Mouse (Mus musculus) forebrain, embryonic 15.5 days (tissue): ENCODE measurements around the gene Mt4. TPM values are rescaled to one million over a fixed set of nuclear protein-coding genes. Genes with fewer than 3 reads are reported as not detected.
A peak's percentile ranks its signal among the peaks of the same experiment; 100 is the strongest.
"Not testable (repeated sequence)": the region's sequence is repeated elsewhere in the genome, so short reads cannot be mapped to it uniquely, and the experiment has no call there.

Source experiments
- ATAC-seq: fragments of 200-750 bp; cut with Nextera tagmentation; replicated peaks from 2 replicates; pipeline ENCODE4 v1.8.0; 2017; ENCODE audit warnings: mild to moderate bottlenecking, moderate TSS enrichment, moderate library complexity
- H3K27ac ChIP-seq: fragments of 300-500 bp; sonication (generic); replicated peaks from 2 replicates; pipeline ENCODE4 v1.5.1; 2015; ENCODE audit warnings: mild to moderate bottlenecking, inconsistent platforms
- H3K27me3 ChIP-seq: fragments of 300-500 bp; sonication (generic); 2 replicates; pipeline ENCODE4 v1.6.1; 2015; ENCODE audit warnings: inconsistent platforms
- H3K36me3 ChIP-seq: fragments of 300-500 bp; sonication (generic); 2 replicates; pipeline ENCODE4 v1.6.1; 2015; ENCODE audit warnings: mild to moderate bottlenecking, inconsistent platforms
- H3K4me1 ChIP-seq: fragments of 300-500 bp; sonication (generic); 2 replicates; pipeline ENCODE4 v1.6.1; 2015; ENCODE audit warnings: inconsistent platforms
- H3K4me2 ChIP-seq: fragments of 300-500 bp; sonication (generic); replicated peaks from 2 replicates; pipeline ENCODE4 v1.6.1; 2015; ENCODE audit warnings: mild to moderate bottlenecking, inconsistent platforms
- H3K4me3 ChIP-seq: fragments of 300-500 bp; sonication (generic); 2 replicates; pipeline ENCODE4 v1.5.1; 2015; ENCODE audit warnings: mild to moderate bottlenecking, inconsistent platforms
- H3K9ac ChIP-seq: fragments of 300-500 bp; sonication (generic); replicated peaks from 2 replicates; pipeline ENCODE4 v1.6.1; 2015; ENCODE audit warnings: mild to moderate bottlenecking, inconsistent platforms
- H3K9me3 ChIP-seq: fragments of 300-500 bp; sonication (generic); 2 replicates; pipeline ENCODE4 v1.6.1; 2016; ENCODE audit warnings: inconsistent platforms
- WGBS: fragments of 180-500 bp; shearing (Covaris S2); methylation state at CpG from one replicate; pipeline ENCODE4 v1.1.7; 2015; ENCODE audit warnings: mixed read lengths; 5-methylcytosine and 5-hydroxymethylcytosine counted together
- polyA plus RNA-seq: library from polyadenylated mRNA; unstranded; fragments of >200 nt; fragmentation: Nextera tagmentation; extraction: Ambion mirVana; gene quantifications from 2 replicates; pipeline ENCODE4 v1.2.1, GENCODE M21; 2015

Gene Mt4
- polyA plus RNA-seq, 1 experiment from 2014 or later: not detected

DNA sequence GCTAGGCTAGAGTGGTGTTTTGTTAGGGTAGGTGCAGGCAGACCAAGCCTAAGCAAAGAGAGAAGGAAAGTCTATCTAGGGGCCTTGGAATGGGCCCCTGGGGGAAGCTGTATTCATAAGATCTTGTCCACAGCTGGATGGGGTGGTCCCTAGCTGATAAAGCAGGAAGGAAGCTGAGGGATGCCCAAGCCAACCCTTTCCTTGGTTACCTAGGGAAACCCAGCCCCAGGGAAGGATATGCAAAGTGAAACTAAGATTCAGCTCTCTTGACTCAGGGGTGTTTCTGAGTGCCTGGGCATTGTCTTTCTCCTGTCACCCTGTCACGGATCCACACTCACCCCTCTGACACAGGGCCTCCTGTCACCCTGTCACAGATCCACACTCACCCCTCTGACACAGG lies 23.6 kb upstream of the Mt4 start:
- Histone ChIP-seq H3K9me3 (no peaks in the 10 kb centered on the region), H3K4me3 (no peak overlapping the region), H3K4me1 (peaks cover 7% of the 10 kb centered on the region), H3K27me3 (no peaks in the 10 kb centered on the region), H3K9ac (no peak overlapping the region), H3K36me3 (no peaks in the 10 kb centered on the region), H3K4me2 (no peak overlapping the region), H3K27ac (no peak overlapping the region)
- WGBS: 63% methylated on average over 1 of the region's 1 CpGs
- ATAC-seq: no peak

DNA sequence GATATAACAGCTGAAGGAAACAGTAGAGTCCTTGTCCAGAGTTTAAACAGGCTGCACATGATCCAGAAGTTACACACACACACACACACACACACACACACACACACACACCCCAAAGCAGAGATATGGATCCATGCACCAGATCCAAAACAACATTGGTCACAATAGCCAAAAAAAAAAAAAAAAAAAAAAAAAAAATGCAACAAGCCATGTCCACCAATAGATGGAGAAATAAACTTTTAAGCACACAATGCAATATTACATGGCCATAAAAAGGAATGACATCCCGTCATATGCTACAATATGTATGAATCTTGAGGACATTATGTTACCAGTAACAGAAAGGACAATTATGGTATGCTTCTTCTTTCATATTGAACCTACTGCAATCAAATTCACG lies 23.0 kb upstream of the Mt4 start:
- H3K27ac ChIP-seq: no peak overlapping the region
- peaks cover 12% of the 10 kb centered on the region for H3K4me1 ChIP-seq
- H3K4me2 ChIP-seq: no peak overlapping the region
- no peak overlapping the region for H3K9ac ChIP-seq
- no peak overlapping the region for H3K4me3 ChIP-seq
- H3K27me3 ChIP-seq: no peaks in the 10 kb centered on the region
- H3K9me3 ChIP-seq: no peaks in the 10 kb centered on the region
- no peak for ATAC-seq
- no peaks in the 10 kb centered on the region for H3K36me3 ChIP-seq
- WGBS: 90% methylated on average over 2 of the region's 2 CpGs

DNA sequence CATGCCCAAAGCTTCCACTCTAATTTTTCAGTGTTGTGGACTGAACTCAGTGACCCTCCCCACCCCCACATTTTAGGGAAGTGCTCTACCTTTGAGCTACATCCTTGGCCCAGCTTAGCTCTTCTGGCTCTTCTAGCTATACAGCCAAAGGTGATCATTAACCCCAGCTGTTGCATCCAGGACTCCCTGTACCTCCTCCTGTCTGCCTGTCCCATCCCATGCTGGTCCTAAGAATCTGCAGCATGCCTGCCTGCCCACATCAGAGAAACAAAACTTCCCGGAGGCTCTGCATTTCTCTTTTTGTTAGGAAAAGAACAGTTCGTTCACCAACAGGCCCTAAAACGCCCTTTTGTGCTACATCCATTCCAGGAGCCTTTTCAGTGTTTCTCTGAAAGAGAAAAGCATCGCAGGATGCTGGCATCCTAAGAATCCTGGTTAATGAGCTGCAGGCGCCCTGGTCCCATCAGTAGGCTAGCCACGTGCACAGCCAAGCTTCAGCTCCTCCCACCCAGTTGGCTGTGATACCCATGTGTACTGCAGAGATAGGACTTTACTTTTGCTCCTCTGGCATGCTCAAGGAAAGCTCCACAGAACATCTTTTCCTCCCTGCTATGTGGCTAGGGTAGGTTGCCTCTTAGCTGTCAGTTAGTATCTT lies 18.1 kb upstream of the Mt4 start:
- peak overlapping the region; percentile 24 for H3K4me2 ChIP-seq
- 2% methylated on average over 6 of the region's 6 CpGs for WGBS
- no peak overlapping the region for H3K9ac ChIP-seq
- H3K27me3 ChIP-seq: no peaks in the 10 kb centered on the region
- no peaks in the 10 kb centered on the region for H3K9me3 ChIP-seq
- no peak overlapping the region for H3K4me3 ChIP-seq
- peaks cover 49% of the 10 kb centered on the region for H3K4me1 ChIP-seq
- peak; percentile 95 for ATAC-seq
- peak overlapping the region; percentile 93 for H3K27ac ChIP-seq
- no peaks in the 10 kb centered on the region for H3K36me3 ChIP-seq

DNA sequence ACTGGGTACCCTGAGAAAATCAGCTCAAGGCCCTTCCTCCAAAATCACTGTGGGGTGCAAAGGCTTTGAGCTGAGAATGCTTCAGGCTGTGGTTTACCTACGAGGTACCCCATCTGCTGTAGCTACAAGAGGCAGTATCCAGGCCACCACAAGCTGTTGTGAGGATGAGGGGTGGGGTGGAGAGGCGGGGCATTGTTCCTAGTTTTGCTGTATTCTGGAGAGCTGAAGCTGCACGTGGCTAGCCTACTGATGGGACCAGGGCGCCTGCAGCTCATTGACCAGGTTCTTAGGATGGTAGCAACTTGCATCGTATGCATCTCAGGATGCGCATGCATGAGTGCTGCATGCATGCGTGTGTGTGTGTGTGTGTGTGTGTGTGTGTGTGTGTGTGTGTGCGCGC lies 15.4 kb upstream of the Mt4 start:
- H3K36me3 ChIP-seq: no peaks in the 10 kb centered on the region
- H3K4me1 ChIP-seq: peaks cover 49% of the 10 kb centered on the region
- no peak overlapping the region for H3K4me3 ChIP-seq
- H3K9ac ChIP-seq: no peak overlapping the region
- H3K4me2 ChIP-seq: no peak overlapping the region
- peak overlapping the region; percentile 49 for H3K27ac ChIP-seq
- no peaks in the 10 kb centered on the region for H3K27me3 ChIP-seq
- 69% methylated on average over 9 of the region's 9 CpGs for WGBS
- no peak for ATAC-seq
- no peaks in the 10 kb centered on the region for H3K9me3 ChIP-seq

GRCm38 (mm10) chr8:94122711-94123468 lies 14.1 kb upstream of the Mt4 start:
- 35% methylated on average over 8 of the region's 8 CpGs for WGBS
- H3K9me3 ChIP-seq: no peaks in the 10 kb centered on the region
- ATAC-seq: no peak
- peaks cover 56% of the 10 kb centered on the region for H3K4me1 ChIP-seq
- no peak overlapping the region for H3K4me3 ChIP-seq
- H3K27me3 ChIP-seq: no peaks in the 10 kb centered on the region
- peak overlapping the region; percentile 27; the same call in 1 of the 2 replicates for H3K27ac ChIP-seq
- no peak overlapping the region for H3K9ac ChIP-seq
- no peaks in the 10 kb centered on the region for H3K36me3 ChIP-seq
- H3K4me2 ChIP-seq: no peak overlapping the region

DNA sequence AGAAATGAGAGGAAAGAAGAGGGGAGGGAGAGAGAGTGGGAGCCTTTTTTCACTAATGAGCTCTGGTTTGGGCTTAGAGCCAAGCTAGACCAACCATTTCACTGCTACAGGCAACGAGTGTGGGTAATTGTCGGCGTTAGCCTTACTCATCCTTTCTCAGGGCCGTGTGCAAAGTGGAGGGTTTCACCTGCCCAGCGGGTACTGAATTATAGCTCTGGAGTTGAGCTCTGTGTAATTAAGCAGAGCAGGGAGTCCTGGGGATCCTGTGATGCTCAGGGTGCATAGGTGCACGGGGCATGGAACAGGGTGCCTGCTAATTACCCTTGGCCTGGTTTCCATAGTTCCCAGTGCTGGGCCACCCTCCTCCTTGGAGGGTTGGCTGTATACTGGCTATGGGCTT lies 9.3 kb upstream of the Mt4 start:
- Histone ChIP-seq H3K36me3 (no peaks in the 10 kb centered on the region), H3K4me3 (no peak overlapping the region), H3K4me2 (no peak overlapping the region), H3K4me1 (peaks cover 36% of the 10 kb centered on the region), H3K27me3 (no peaks in the 10 kb centered on the region), H3K9me3 (no peaks in the 10 kb centered on the region), H3K27ac (0 out of 2 replicates have a peak overlapping the region, but pooled peaks have one; percentile 37), H3K9ac (no peak overlapping the region)
- 19% methylated on average over 6 of the region's 6 CpGs for WGBS
- ATAC-seq: peak; percentile 59; the same call in 1 of the 2 replicates

GRCm38 (mm10) chr8:94129133-94129789 lies 7.7 kb upstream of the Mt4 start:
- Histone ChIP-seq H3K4me2 (no peak overlapping the region), H3K4me1 (peaks cover 25% of the 10 kb centered on the region), H3K9ac (no peak overlapping the region), H3K9me3 (no peaks in the 10 kb centered on the region), H3K27ac (peak overlapping the region; percentile 58), H3K36me3 (no peaks in the 10 kb centered on the region), H3K27me3 (no peaks in the 10 kb centered on the region), H3K4me3 (no peak overlapping the region)
- 61% methylated on average over 6 of the region's 6 CpGs for WGBS
- ATAC-seq: peak; percentile 84

- Histone ChIP-seq H3K36me3 (no peaks in the 10 kb centered on the region), H3K4me1 (peaks cover 25% of the 10 kb centered on the region), H3K9me3 (no peaks in the 10 kb centered on the region), H3K27ac (peak overlapping the region; percentile 58; the same call in 1 of the 2 replicates), H3K27me3 (no peaks in the 10 kb centered on the region), H3K4me3 (no peak overlapping the region), H3K4me2 (no peak overlapping the region), H3K9ac (no peak overlapping the region)
- 79% methylated on average over 4 of the region's 4 CpGs for WGBS
- ATAC-seq: no peak
These were observed 6.9 kb upstream of the Mt4 start for GRCm38 (mm10) chr8:94130126-94130525.

DNA sequence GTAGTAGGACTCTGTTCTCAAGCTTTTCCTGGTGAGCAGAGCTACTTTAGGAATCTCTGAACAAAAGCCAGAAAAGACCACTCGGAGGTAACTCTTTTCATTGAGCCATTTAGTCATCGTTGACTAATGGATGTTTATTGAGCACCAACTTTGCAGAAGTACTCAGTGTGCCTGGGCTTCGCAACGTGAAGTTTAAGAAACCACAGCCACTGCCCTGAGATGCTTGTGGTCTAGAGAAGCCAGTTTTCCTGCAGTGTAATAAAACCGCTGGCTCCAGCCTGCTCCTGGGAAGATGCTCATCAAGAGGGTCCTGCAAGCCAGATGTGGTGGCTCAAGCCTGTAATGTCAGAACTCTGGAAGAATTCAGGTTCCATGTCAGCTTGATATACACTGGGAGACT lies 4.9 kb upstream of the Mt4 start:
- no peak overlapping the region for H3K9ac ChIP-seq
- no peaks in the 10 kb centered on the region for H3K9me3 ChIP-seq
- H3K4me2 ChIP-seq: no peak overlapping the region
- no peaks in the 10 kb centered on the region for H3K36me3 ChIP-seq
- ATAC-seq: no peak
- H3K27me3 ChIP-seq: no peaks in the 10 kb centered on the region
- 77% methylated on average over 5 of the region's 5 CpGs for WGBS
- H3K4me1 ChIP-seq: peaks cover 24% of the 10 kb centered on the region
- H3K27ac ChIP-seq: no peak overlapping the region
- no peak overlapping the region for H3K4me3 ChIP-seq

GRCm38 (mm10) chr8:94134601-94135000 lies 2.4 kb upstream of the Mt4 start:
- not testable (repeated sequence) for H3K36me3 ChIP-seq, H3K4me3 ChIP-seq, H3K27ac ChIP-seq, ATAC-seq, H3K27me3 ChIP-seq, H3K4me2 ChIP-seq, H3K9ac ChIP-seq, H3K9me3 ChIP-seq, H3K4me1 ChIP-seq
- 78% methylated on average over 3 of the region's 3 CpGs for WGBS

DNA sequence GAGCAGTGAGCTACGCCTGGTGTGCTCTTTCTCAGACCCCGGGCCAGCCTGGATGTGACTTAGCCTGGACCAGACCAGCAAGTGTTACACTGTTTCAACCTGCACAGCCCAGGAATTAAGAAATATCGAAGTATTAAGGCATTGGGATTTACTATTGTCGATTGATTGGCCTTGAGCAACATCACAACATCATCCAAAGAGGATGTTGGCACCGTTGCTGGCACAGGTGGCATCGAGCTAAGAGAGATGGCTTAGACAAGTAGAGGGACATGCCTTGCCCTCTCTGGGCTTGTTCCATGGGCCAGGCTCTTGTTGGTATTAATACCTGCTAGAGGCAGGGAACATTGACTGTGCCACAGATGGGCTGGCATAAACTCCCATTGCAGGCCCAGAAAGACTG lies 1.4 kb upstream of the Mt4 start:
- H3K4me3 ChIP-seq: no peak overlapping the region
- H3K9ac ChIP-seq: no peak overlapping the region
- 92% methylated on average over 6 of the region's 6 CpGs for WGBS
- H3K4me2 ChIP-seq: no peak overlapping the region
- no peaks in the 10 kb centered on the region for H3K27me3 ChIP-seq
- no peak overlapping the region for H3K27ac ChIP-seq
- H3K4me1 ChIP-seq: no peaks in the 10 kb centered on the region
- no peak for ATAC-seq
- H3K36me3 ChIP-seq: no peaks in the 10 kb centered on the region
- no peaks in the 10 kb centered on the region for H3K9me3 ChIP-seq

- 76% methylated on average over 7 of the region's 7 CpGs for WGBS
These were observed 805 bp upstream of the Mt4 start for GRCm38 (mm10) chr8:94136192-94136591.

More at GRCm38 (mm10) chr8:94136192-94136591, 805 bp upstream of the Mt4 start:
- Histone ChIP-seq H3K9me3 (no peaks in the 10 kb centered on the region), H3K27me3 (no peaks in the 10 kb centered on the region), H3K4me1 (no peaks in the 10 kb centered on the region), H3K4me2 (no peak overlapping the region), H3K27ac (no peak overlapping the region), H3K9ac (no peak overlapping the region), H3K36me3 (no peaks in the 10 kb centered on the region), H3K4me3 (no peak overlapping the region)
- ATAC-seq: no peak
